Mouse (Mus musculus) thymus, adult 2 months (tissue): ENCODE data around the gene Gm10961.

ENCODE experiments used
- CTCF ChIP-seq: fragments of 200-500 bp; IDR thresholded peaks from 2 replicates; pipeline ENCODE4 v1.5.1; 2012; ENCODE audit warnings: mild to moderate bottlenecking, control low read depth, low read length, moderate library complexity, borderline replicate concordance; ENCODE audit not compliant: control insufficient read depth, poor library complexity, insufficient read depth; ENCODE audit errors: extremely low read depth
- POLR2A ChIP-seq: fragments of 200-500 bp; IDR thresholded peaks from 2 replicates; pipeline ENCODE4 v1.6.1; 2012; ENCODE audit warnings: mild to moderate bottlenecking, low read length, control low read depth, moderate library complexity; ENCODE audit not compliant: control insufficient read depth, poor library complexity, insufficient read depth; ENCODE audit errors: extremely low read depth

DNA sequence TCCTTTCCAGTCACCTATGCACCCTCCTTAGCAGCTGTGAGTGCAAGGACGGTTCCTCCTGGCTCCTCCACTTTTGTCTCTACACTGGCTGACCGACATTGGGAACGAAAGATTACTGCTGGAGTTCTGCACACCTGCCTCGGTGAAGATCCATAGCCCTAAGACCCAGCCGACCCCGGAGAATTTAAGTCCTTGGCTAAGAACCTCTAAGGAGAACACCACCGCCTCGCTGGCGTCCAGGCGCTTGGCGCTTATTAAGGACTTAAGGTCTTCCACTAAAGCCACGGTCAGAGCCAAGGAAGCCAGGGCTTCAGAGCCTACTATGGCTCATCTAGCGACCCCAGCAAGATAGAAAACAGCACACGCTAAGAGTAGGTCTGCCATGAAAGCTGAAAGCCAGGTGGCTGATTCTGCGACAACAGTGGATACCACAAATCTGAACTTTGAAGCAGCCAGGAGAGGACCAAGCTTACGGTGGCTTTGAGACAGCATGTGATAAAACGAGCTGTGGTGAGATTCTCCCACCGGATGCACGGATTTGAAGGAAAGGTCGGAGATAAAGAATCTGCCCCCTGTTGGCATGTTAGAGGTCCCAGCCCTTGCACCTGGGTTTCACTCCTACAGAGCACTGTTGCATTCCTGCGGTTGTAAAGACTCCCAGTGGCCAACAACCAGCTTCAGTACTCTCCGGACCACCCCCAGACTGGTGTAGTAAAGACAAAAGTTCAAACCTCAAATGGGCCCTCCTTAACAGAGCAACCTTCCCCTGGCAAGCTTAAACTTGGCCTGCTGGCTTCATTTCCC lies 33.3 kb upstream of the Gm10961 start:
- TF ChIP-seq CTCF (no peak), POLR2A (no peak)
